8 mouse cellular contexts compared by ENCODE assay signal in genomic region chr4:106474241-106474640, GRCm38 (mm10). TPM values are rescaled to one million over a fixed set of nuclear protein-coding genes. Genes with fewer than 3 reads are reported as not detected.
DNase-seq lines count a peak whose midpoint lies in the region; ATAC-seq and TF ChIP-seq lines count a peak whose summit lies in the region.

No protein-coding gene starts in this region.

- ATAC-seq in embryonic facial prominence, embryonic 12.5 days (ENCODE audit: insufficient number of reproducible peaks, insufficient read depth, low FRiP score, low TSS enrichment) = peak; percentile 64; the same call in 1 of the 2 replicates
- ATAC-seq in hindbrain, embryonic 13.5 days (ENCODE audit: low FRiP score) = peak; percentile 67

- H3K4me3 ChIP-seq in bone marrow macrophage, adult 2 months (ENCODE audit: insufficient read depth, low read length) = no peak overlapping the region
- H3K4me3 ChIP-seq in embryonic facial prominence, embryonic 12.5 days = no peak overlapping the region
- H3K4me3 ChIP-seq in hindbrain, embryonic 13.5 days = no peak overlapping the region
- no peak overlapping the region for H3K4me3 ChIP-seq in midbrain, embryonic 10.5 days

- DNase-seq in left cerebral cortex, adult 18-20 months (ENCODE audit: low spot score in 2 of 2) = peak; percentile 62 to 69
- DNase-seq in left cerebral cortex, adult 11 months (ENCODE audit: low spot score) = no peak
- DNase-seq in layer of hippocampus, postnatal 25 days (ENCODE audit: extremely low spot score in 1 of 2, low spot score in 1 of 2) = peak; percentile 31 to 60
- peak; percentile 72 for DNase-seq in midbrain, embryonic 10.5 days (ENCODE audit: low spot score)
- DNase-seq in right cerebral cortex, postnatal 4 days = peak; percentile 60

- H3K4me2 ChIP-seq in embryonic facial prominence, embryonic 12.5 days (replicated peaks) = no peak overlapping the region
- no peak overlapping the region for H3K4me2 ChIP-seq in hindbrain, embryonic 13.5 days

- WGBS in embryonic facial prominence, embryonic 12.5 days = 6% methylated on average over 6 of the region's 6 CpGs
- WGBS in hindbrain, embryonic 13.5 days = 3% methylated on average over 6 of the region's 6 CpGs
- WGBS in midbrain, embryonic 10.5 days = 5% methylated on average over 6 of the region's 6 CpGs

- H3K9me3 ChIP-seq in embryonic facial prominence, embryonic 12.5 days = no peaks in the 10 kb centered on the region
- no peaks in the 10 kb centered on the region for H3K9me3 ChIP-seq in hindbrain, embryonic 13.5 days
- no peaks in the 10 kb centered on the region for H3K9me3 ChIP-seq in midbrain, embryonic 10.5 days (replicated peaks)

- H3K36me3 ChIP-seq in embryonic facial prominence, embryonic 12.5 days = no peaks in the 10 kb centered on the region
- H3K36me3 ChIP-seq in hindbrain, embryonic 13.5 days = no peaks in the 10 kb centered on the region
- H3K36me3 ChIP-seq in midbrain, embryonic 10.5 days = no peaks in the 10 kb centered on the region

- H3K9ac ChIP-seq in embryonic facial prominence, embryonic 12.5 days = no peak overlapping the region
- no peak overlapping the region for H3K9ac ChIP-seq in hindbrain, embryonic 13.5 days

- TF ChIP-seq CTCF in bone marrow macrophage, adult 2 months (IDR thresholded peaks at IDR 0.05; ENCODE audit: low read depth, low read length) = peak; percentile 64

- H3K27me3 ChIP-seq in embryonic facial prominence, embryonic 12.5 days = 0 out of 2 replicates have a peak, but pooled peaks cover 6% of the 10 kb centered on the region
- H3K27me3 ChIP-seq in hindbrain, embryonic 13.5 days = 0 out of 2 replicates have a peak, but pooled peaks cover 6% of the 10 kb centered on the region
- peaks cover 7% of the 10 kb centered on the region for H3K27me3 ChIP-seq in midbrain, embryonic 10.5 days (ENCODE audit: low read depth, poor library complexity, severe bottlenecking)

- H3K27ac ChIP-seq in bone marrow macrophage, adult 2 months (ENCODE audit: insufficient read depth, low read depth, low read length) = no peak overlapping the region
- no peak overlapping the region for H3K27ac ChIP-seq in embryonic facial prominence, embryonic 12.5 days
- no peak overlapping the region for H3K27ac ChIP-seq in hindbrain, embryonic 13.5 days
- H3K27ac ChIP-seq in midbrain, embryonic 10.5 days (replicated peaks) = peak overlapping the region; percentile 38; the same call in 1 of the 2 replicates

- H3K4me1 ChIP-seq in bone marrow macrophage, adult 2 months (ENCODE audit: control insufficient read depth, insufficient read depth, low read length) = no peaks in the 10 kb centered on the region
- no peaks in the 10 kb centered on the region for H3K4me1 ChIP-seq in embryonic facial prominence, embryonic 12.5 days
- peaks cover 3% of the 10 kb centered on the region for H3K4me1 ChIP-seq in hindbrain, embryonic 13.5 days (replicated peaks)
- peaks cover 9% of the 10 kb centered on the region for H3K4me1 ChIP-seq in midbrain, embryonic 10.5 days

- TF ChIP-seq POLR2A in bone marrow macrophage, adult 2 months (IDR thresholded peaks at IDR 0.05; ENCODE audit: borderline replicate concordance, low read depth, low read length) = no peak

RNA-seq across cellular contexts. Expression of gene Pcsk9, which starts 10.1 kb away (rescaled TPM):
- total RNA-seq in left cerebral cortex, adult 18-20 months (2021) = 1 to 10 TPM; 2.2 to 3.9 TPM
- not detected in 2 replicates for polyA plus RNA-seq in bone marrow macrophage, adult 2 months (2012; ENCODE audit: insufficient read depth, insufficient read length, missing spikeins)
- 1.8 and 1.9 TPM in 2 replicates for polyA plus RNA-seq in embryonic facial prominence, embryonic 12.5 days (2016; fragmentation: Nextera tagmentation; extraction: Ambion mirVana)
- polyA plus RNA-seq in hindbrain, embryonic 13.5 days (2015; fragmentation: Nextera tagmentation; extraction: Ambion mirVana) = 1.3 and 1.6 TPM in 2 replicates
- under 1 TPM; 0.17 to 0.23 TPM for total RNA-seq in layer of hippocampus, postnatal 25 days (2021)
- polyA plus RNA-seq in midbrain, embryonic 10.5 days (2016; fragmentation: Nextera tagmentation; extraction: Ambion mirVana) = 4.7 and 5.4 TPM in 2 replicates

RNA-seq across cellular contexts. Expression of gene Bsnd, which starts 17.8 kb away (rescaled TPM):
- not detected for total RNA-seq in left cerebral cortex, adult 18-20 months (2021)
- polyA plus RNA-seq in bone marrow macrophage, adult 2 months (2012; ENCODE audit: insufficient read depth, insufficient read length, missing spikeins) = not detected in 2 replicates
- polyA plus RNA-seq in embryonic facial prominence, embryonic 12.5 days (2016; fragmentation: Nextera tagmentation; extraction: Ambion mirVana) = not detected in 2 replicates
- not detected in 2 replicates for polyA plus RNA-seq in hindbrain, embryonic 13.5 days (2015; fragmentation: Nextera tagmentation; extraction: Ambion mirVana)
- total RNA-seq in layer of hippocampus, postnatal 25 days (2021) = not detected
- polyA plus RNA-seq in midbrain, embryonic 10.5 days (2016; fragmentation: Nextera tagmentation; extraction: Ambion mirVana) = not detected in 2 replicates
